Comparison of ENCODE assay signal across 18 mouse cellular contexts in genomic region chr2:132646856-132647745, GRCm38 (mm10). TPM values are rescaled to one million over a fixed set of nuclear protein-coding genes. Genes with fewer than 3 reads are reported as not detected.
A peak's percentile ranks its signal among the peaks of the same experiment; 100 is the strongest.
DNase-seq lines count a peak whose midpoint lies in the region; ATAC-seq lines count a peak whose summit lies in the region.
"Had no signal": no experiment of that assay in that cellular context is flagged by ENCODE, and none has a peak within 500 bp of the region (broad histone marks: within the 10 kb centered on the region; RNA-seq: fewer than 3 reads in every experiment).

No protein-coding gene starts in this region.

- peak overlapping the region; percentile 15 for H3K4me2 ChIP-seq in kidney, embryonic 14.5 days (replicated peaks; ENCODE audit: low read depth, low read length)
- H3K4me2 ChIP-seq: neural tube, embryonic 15.5 days had no signal

- 21% methylated on average over 17 of the region's 17 CpGs for WGBS in kidney, embryonic 14.5 days

- H3K9ac ChIP-seq in kidney, embryonic 14.5 days (ENCODE audit: low read depth, low read length), result no peak overlapping the region
- H3K9ac ChIP-seq: forebrain, postnatal 0 days; neural tube, embryonic 15.5 days had no signal

- peak; percentile 37 for DNase-seq in embryo, embryonic 10 days (ENCODE audit: low spot score)
- DNase-seq in embryo, embryonic 9.5 days (ENCODE audit: extremely low spot score), result no peak
- no peak for DNase-seq in kidney, postnatal 14 days
- DNase-seq in embryo, embryonic 11 days, result peak; percentile 18
- peak; percentile 27 to 51 for DNase-seq in kidney, postnatal 4 days
- DNase-seq in adrenal gland, postnatal 14 days, result no peak
- DNase-seq in spleen, postnatal 36 days (ENCODE audit: low spot score in 2 of 2), result no peak
- DNase-seq: cerebellum, adult 2 months; cerebellum, postnatal 25 days; forebrain, postnatal 0 days had no signal

- H3K4me1 ChIP-seq in kidney, embryonic 14.5 days (ENCODE audit: control insufficient read depth, insufficient read depth, low read length), result peaks cover 10% of the 10 kb centered on the region; the same call in 1 of the 2 replicates
- H3K4me1 ChIP-seq: heart, embryonic 10.5 days; hindbrain, embryonic 10.5 days; midbrain, embryonic 10.5 days; neural tube, embryonic 15.5 days had no signal

- ATAC-seq in kidney, embryonic 14.5 days (ENCODE audit: low FRiP score, low TSS enrichment), result peak; percentile 89
- ATAC-seq: forebrain, postnatal 0 days; hindbrain, postnatal 0 days; intestine, embryonic 16.5 days had no signal

- no peaks in the 10 kb centered on the region for H3K36me3 ChIP-seq in kidney, embryonic 14.5 days (ENCODE audit: control insufficient read depth, insufficient read depth, low read length)
- H3K36me3 ChIP-seq: heart, embryonic 10.5 days; hindbrain, embryonic 10.5 days; midbrain, embryonic 10.5 days; neural tube, embryonic 15.5 days had no signal

- no peaks in the 10 kb centered on the region for H3K9me3 ChIP-seq in kidney, embryonic 14.5 days (ENCODE audit: control insufficient read depth, low read length)
- H3K9me3 ChIP-seq: heart, embryonic 10.5 days; hindbrain, embryonic 10.5 days; midbrain, embryonic 10.5 days; neural tube, embryonic 15.5 days had no signal

- peak overlapping the region; percentile 65; the same call in 1 of the 2 replicates for H3K27ac ChIP-seq in kidney, embryonic 14.5 days (ENCODE audit: low read depth, low read length)
- H3K27ac ChIP-seq: heart, embryonic 10.5 days; hindbrain, embryonic 10.5 days; hindbrain, postnatal 0 days; macrophage; midbrain, embryonic 10.5 days; neural tube, embryonic 15.5 days had no signal

- no peak overlapping the region for H3K4me3 ChIP-seq in kidney, embryonic 14.5 days (ENCODE audit: low read length)
- H3K4me3 ChIP-seq: heart, embryonic 10.5 days; hindbrain, embryonic 10.5 days; midbrain, embryonic 10.5 days; neural tube, embryonic 15.5 days had no signal

- H3K27me3 ChIP-seq in kidney, embryonic 14.5 days (ENCODE audit: control insufficient read depth, insufficient read depth, low read length), result no peaks in the 10 kb centered on the region
- H3K27me3 ChIP-seq: neural tube, embryonic 15.5 days had no signal

RNA-seq across cellular contexts. Expression of gene Shld1, which starts 39.6 kb away (rescaled TPM):
- polyA plus RNA-seq in kidney, embryonic 14.5 days (2014; fragmentation: Nextera tagmentation; extraction: Ambion mirVana), result 17.3 and 18.2 TPM in 2 replicates
- 8.5 and 9.4 TPM in 2 replicates for total RNA-seq in adrenal gland, postnatal 14 days (2021)

RNA-seq across cellular contexts. Expression of gene Gpcpd1, which starts 59.6 kb away (rescaled TPM):
- 37.4 and 42.8 TPM in 2 replicates for polyA plus RNA-seq in kidney, embryonic 14.5 days (2014; fragmentation: Nextera tagmentation; extraction: Ambion mirVana)
- 36.2 and 47.1 TPM in 2 replicates for total RNA-seq in adrenal gland, postnatal 14 days (2021)

Comparison
In these comparisons a context has a peak if more than half of its experiments do, and no peak if none do; other contexts are left out.
1. DNase-seq: peak in embryo, embryonic 10 days (single experiment), embryo, embryonic 11 days (single experiment) and kidney, postnatal 4 days (2 of 2); none in embryo, embryonic 9.5 days (single experiment), kidney, postnatal 14 days (single experiment), adrenal gland, postnatal 14 days (single experiment) and spleen, postnatal 36 days (0 of 2).